Mouse (Mus musculus) midbrain, embryonic 10.5 days (tissue): ENCODE results near the gene 1700030K09Rik. TPM values are rescaled to one million over a fixed set of nuclear protein-coding genes. Genes with fewer than 3 reads are reported as not detected.

Experiments
- DNase-seq: peaks from one replicate; pipeline ENCODE4 v3.0.0-alpha.2; 2017; ENCODE audit warnings: low spot score
- H3K27ac ChIP-seq: fragments of 300-500 bp; sonication (generic); replicated peaks from 2 replicates; pipeline ENCODE4 v1.5.1; 2016; ENCODE audit warnings: mild to moderate bottlenecking
- H3K27me3 ChIP-seq: fragments of 300-500 bp; sonication (generic); 2 replicates; pipeline ENCODE4 v1.6.1; 2016; ENCODE audit warnings: low read depth, mild to moderate bottlenecking; ENCODE audit not compliant: poor library complexity, severe bottlenecking
- H3K36me3 ChIP-seq: fragments of 300-500 bp; sonication (generic); 2 replicates; pipeline ENCODE4 v1.6.1; 2016; ENCODE audit warnings: mild to moderate bottlenecking, moderate library complexity
- H3K4me1 ChIP-seq: fragments of 300-500 bp; sonication (generic); 2 replicates; pipeline ENCODE4 v1.6.1; 2016
- H3K4me3 ChIP-seq: fragments of 300-500 bp; sonication (generic); 2 replicates; pipeline ENCODE4 v1.5.1; 2016; ENCODE audit warnings: mild to moderate bottlenecking, moderate library complexity
- H3K9me3 ChIP-seq: fragments of 300-500 bp; sonication (generic); replicated peaks from 2 replicates; pipeline ENCODE4 v1.6.1; 2016; ENCODE audit warnings: mild to moderate bottlenecking
- WGBS: fragments of 180-500 bp; shearing (Covaris S2); methylation state at CpG from one replicate; pipeline ENCODE4 v1.1.7; 2016; 5-methylcytosine and 5-hydroxymethylcytosine counted together
- microRNA-seq: library from miRNA; unstranded; fragments of <30 nt; microRNA quantifications from one replicate; pipeline ENCODE4, GENCODE M21; 2017
- polyA plus RNA-seq: library from polyadenylated mRNA; unstranded; fragments of >200 nt; fragmentation: Nextera tagmentation; extraction: Ambion mirVana; gene quantifications from 2 replicates; pipeline ENCODE4 v1.2.1, GENCODE M21; 2016

1700030K09Rik gene
- polyA plus RNA-seq, 1 experiment from 2014 or later = 16.9 TPM

- no peaks in the 10 kb centered on the region for H3K27me3 ChIP-seq
- no peaks in the 10 kb centered on the region for H3K9me3 ChIP-seq
- H3K36me3 ChIP-seq = peaks cover 64% of the 10 kb centered on the region
- no peak for DNase-seq
- no peaks in the 10 kb centered on the region; the same call in 1 of the 2 replicates for H3K4me1 ChIP-seq
- WGBS = 83% methylated on average over 2 of the region's 2 CpGs
- no peak overlapping the region for H3K4me3 ChIP-seq
- no peak overlapping the region for H3K27ac ChIP-seq
Observed at GRCm38 (mm10) chr8:72499521-72500284, 56.0 kb downstream of the 1700030K09Rik start.

- Histone ChIP-seq H3K4me1 (no peaks in the 10 kb centered on the region; the same call in 1 of the 2 replicates), H3K9me3 (no peaks in the 10 kb centered on the region), H3K4me3 (no peak overlapping the region), H3K36me3 (peaks cover 56% of the 10 kb centered on the region), H3K27me3 (no peaks in the 10 kb centered on the region), H3K27ac (no peak overlapping the region)
- DNase-seq = no peak
- 96% methylated on average over 1 of the region's 1 CpGs for WGBS
Observed at GRCm38 (mm10) chr8:72500521-72500931, 56.8 kb downstream of the 1700030K09Rik start.

GRCm38 (mm10) chr8:72504137-72504536 lies 60.5 kb downstream of the 1700030K09Rik start:
- H3K4me3 ChIP-seq = no peak overlapping the region
- no peaks in the 10 kb centered on the region for H3K9me3 ChIP-seq
- no peaks in the 10 kb centered on the region for H3K27me3 ChIP-seq
- no peaks in the 10 kb centered on the region for H3K4me1 ChIP-seq
- DNase-seq = no peak
- no peak overlapping the region for H3K27ac ChIP-seq
- peaks cover 26% of the 10 kb centered on the region for H3K36me3 ChIP-seq

- no peaks in the 10 kb centered on the region for H3K9me3 ChIP-seq
- peaks cover 21% of the 10 kb centered on the region for H3K36me3 ChIP-seq
- H3K4me1 ChIP-seq = no peaks in the 10 kb centered on the region
- no peak overlapping the region for H3K27ac ChIP-seq
- no peaks in the 10 kb centered on the region for H3K27me3 ChIP-seq
- H3K4me3 ChIP-seq = no peak overlapping the region
- DNase-seq = no peak
Observed at GRCm38 (mm10) chr8:72504637-72505314, 61.1 kb downstream of the 1700030K09Rik start.

- Histone ChIP-seq H3K4me3 (no peak overlapping the region), H3K36me3 (peaks cover 17% of the 10 kb centered on the region), H3K27ac (no peak overlapping the region), H3K27me3 (no peaks in the 10 kb centered on the region), H3K4me1 (no peaks in the 10 kb centered on the region), H3K9me3 (no peaks in the 10 kb centered on the region)
- 90% methylated on average over 1 of the region's 1 CpGs for WGBS
- no peak for DNase-seq
Observed at GRCm38 (mm10) chr8:72507505-72507904, 63.8 kb downstream of the 1700030K09Rik start.

Small RNA genes within 50 kb of the gene (microRNA-seq; reads per million reads assigned to microRNA genes)
- 3.0 reads per million, percentile 2 among the genes with 10 or more reads in this experiment for gene Mir7068

Other genes with a start within 250 kb of the 1700030K09Rik start
- not detected in 2 replicates for gene Cib3, start 231.0 kb upstream of the 1700030K09Rik start, polyA plus RNA-seq
- gene Gm11034, start 230.2 kb upstream of the 1700030K09Rik start, polyA plus RNA-seq = not detected in 2 replicates
- gene Fam32a, start 224.2 kb upstream of the 1700030K09Rik start, polyA plus RNA-seq = 75.2 and 83.1 TPM in 2 replicates
- gene Ap1m1, start 203.9 kb upstream of the 1700030K09Rik start, polyA plus RNA-seq = 201 and 235 TPM in 2 replicates
- 38.0 and 38.7 TPM in 2 replicates for gene Gm10282, start 138.6 kb upstream of the 1700030K09Rik start, polyA plus RNA-seq
- gene Klf2, start 124.8 kb upstream of the 1700030K09Rik start, polyA plus RNA-seq = 4.0 and 4.1 TPM in 2 replicates
- gene Eps15l1, start 22.4 kb upstream of the 1700030K09Rik start, polyA plus RNA-seq = 71.2 and 77.2 TPM in 2 replicates
- gene Calr3, start within 50 bp of the 1700030K09Rik start, polyA plus RNA-seq = 1.8 and 2.1 TPM in 2 replicates
- 96.8 and 105 TPM in 2 replicates for gene Cherp, start 31.3 kb downstream of the 1700030K09Rik start, polyA plus RNA-seq
- 13.1 and 16.3 TPM in 2 replicates for gene Slc35e1, start 48.7 kb downstream of the 1700030K09Rik start, polyA plus RNA-seq
- gene Med26, start 104.4 kb downstream of the 1700030K09Rik start, polyA plus RNA-seq = 19.0 and 19.9 TPM in 2 replicates
- gene Smim7, start 127.2 kb downstream of the 1700030K09Rik start, polyA plus RNA-seq = 126 and 127 TPM in 2 replicates
- gene Tmem38a, start 128.2 kb downstream of the 1700030K09Rik start, polyA plus RNA-seq = 10.3 and 10.5 TPM in 2 replicates
- gene Nwd1, start 202.8 kb downstream of the 1700030K09Rik start, polyA plus RNA-seq = not detected in 2 replicates